Mouse (Mus musculus) spleen, adult 2 months (tissue): ENCODE results near the gene Vipas39.

ENCODE experiments used
- CTCF ChIP-seq: fragments of 200-500 bp; IDR thresholded peaks from 2 replicates; pipeline ENCODE4 v1.5.1; 2011; ENCODE audit warnings: mild to moderate bottlenecking, inconsistent platforms; ENCODE audit not compliant: insufficient read depth, insufficient read length, insufficient replicate concordance; ENCODE audit errors: extremely low read depth
- POLR2A ChIP-seq: fragments of 200-500 bp; IDR thresholded peaks from 2 replicates; pipeline ENCODE4 v1.6.1; 2011; ENCODE audit warnings: low read depth, low read length, inconsistent platforms

DNA sequence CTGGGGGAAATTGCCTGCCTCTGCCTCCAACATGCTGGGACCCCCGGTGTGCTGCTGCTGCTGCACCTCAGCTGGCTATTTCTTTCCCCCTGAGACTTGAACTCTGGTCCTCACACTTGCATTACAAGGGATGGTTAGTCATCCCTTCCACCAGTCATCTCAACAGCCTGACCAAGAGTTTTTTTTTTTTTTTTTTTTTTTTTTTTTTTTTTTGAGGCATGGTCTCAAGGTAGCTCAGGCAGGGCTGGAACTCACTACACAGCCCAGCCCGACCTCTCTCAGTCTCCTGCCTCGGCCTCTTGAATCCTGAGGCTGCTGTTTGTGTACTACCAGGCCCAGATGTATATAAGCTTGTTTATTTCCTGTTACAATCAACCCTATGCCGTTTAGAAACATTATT is 18.2 kb upstream of the Vipas39 start:
- TF ChIP-seq POLR2A (no peak), CTCF (no peak)
